Mouse (Mus musculus) ES-Bruce4 (cell line): ENCODE measurements around the gene Cd44. TPM values are rescaled to one million over a fixed set of nuclear protein-coding genes. Genes with fewer than 3 reads are reported as not detected.

Experiments
- H3K27ac ChIP-seq: 2 replicates; pipeline ENCODE4 v1.5.1; 2012; ENCODE audit warnings: low read length, inconsistent platforms; ENCODE audit not compliant: insufficient read depth
- H3K27me3 ChIP-seq: 2 replicates; pipeline ENCODE4 v1.6.1; 2012; ENCODE audit warnings: mild to moderate bottlenecking, low read length, inconsistent platforms; ENCODE audit not compliant: control insufficient read depth, poor library complexity, insufficient read depth, severe bottlenecking
- H3K36me3 ChIP-seq: 2 replicates; pipeline ENCODE4 v1.6.1; 2012; ENCODE audit warnings: inconsistent platforms, mild to moderate bottlenecking, low read length, moderate library complexity; ENCODE audit not compliant: control insufficient read depth, poor library complexity, insufficient read depth, severe bottlenecking
- H3K4me1 ChIP-seq: one replicate; pipeline ENCODE4 v1.8.1; 2011; ENCODE audit warnings: low read length; ENCODE audit not compliant: control insufficient read depth, insufficient read depth
- H3K4me3 ChIP-seq: 2 replicates; pipeline ENCODE4 v1.5.1; 2011; ENCODE audit warnings: low read depth, mild to moderate bottlenecking, low read length
- H3K9ac ChIP-seq: 2 replicates; pipeline ENCODE4 v1.6.1; 2012; ENCODE audit warnings: low read depth, mild to moderate bottlenecking, inconsistent platforms; ENCODE audit not compliant: poor library complexity, severe bottlenecking
- H3K9me3 ChIP-seq: replicated peaks from 2 replicates; pipeline ENCODE4 v1.6.1; 2012; ENCODE audit warnings: mild to moderate bottlenecking, low read length, inconsistent platforms; ENCODE audit not compliant: control insufficient read depth, poor library complexity, insufficient read depth, severe bottlenecking
- CTCF ChIP-seq: IDR thresholded peaks from one replicate; pipeline ENCODE4 v1.8.1; 2011; ENCODE audit warnings: low read depth, low read length
- EP300 ChIP-seq: IDR thresholded peaks from 2 replicates; pipeline ENCODE4 v1.6.1; 2011; ENCODE audit warnings: low read depth, low read length; ENCODE audit not compliant: insufficient read depth
- POLR2A ChIP-seq: IDR thresholded peaks from one replicate; pipeline ENCODE4 v1.8.1; 2011; ENCODE audit warnings: low read length; ENCODE audit not compliant: insufficient read depth
- polyA plus RNA-seq: library from polyadenylated mRNA; stranded (reverse); fragments of >200 nt; gene quantifications from 2 replicates; pipeline ENCODE4 v1.2.4, GENCODE M21; 2011; ENCODE audit warnings: low read depth; ENCODE audit not compliant: missing spikeins, insufficient read depth, insufficient read length

The Cd44 gene
- polyA plus RNA-seq, 1 experiment = 6.6 TPM

DNA sequence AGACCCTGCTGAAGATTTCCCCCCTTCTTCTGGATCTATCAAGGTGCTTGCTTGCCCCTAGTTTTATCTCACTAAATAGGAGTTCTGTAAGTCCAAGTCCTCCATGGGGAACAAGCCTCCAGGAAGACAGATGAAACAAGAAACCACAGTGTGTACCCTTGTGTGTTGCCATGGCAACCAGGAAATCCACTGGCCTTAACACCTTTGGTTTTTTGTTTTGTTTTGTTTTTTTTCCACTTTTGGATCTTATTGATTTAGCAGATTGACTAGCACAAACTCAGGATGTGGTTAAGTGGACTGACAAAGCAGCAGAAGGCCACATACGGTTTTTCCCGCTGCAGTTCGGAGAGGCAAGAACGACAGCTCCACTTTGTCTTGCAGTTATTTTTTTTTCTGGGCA is 27.6 kb downstream of the Cd44 start:
- Histone ChIP-seq H3K4me3 (no peak overlapping the region), H3K36me3 (no peaks in the 10 kb centered on the region), H3K4me1 (no peaks in the 10 kb centered on the region), H3K9me3 (no peaks in the 10 kb centered on the region), H3K27ac (no peak overlapping the region), H3K27me3 (no peaks in the 10 kb centered on the region), H3K9ac (no peak overlapping the region)
- TF ChIP-seq EP300 (no peak), CTCF (no peak), POLR2A (no peak)

- H3K27ac ChIP-seq = no peak overlapping the region
- TF ChIP-seq POLR2A = no peak
- no peak for TF ChIP-seq EP300
- no peak for TF ChIP-seq CTCF
Measured at GRCm38 (mm10) chr2:102873194-102873593, 28.3 kb downstream of the Cd44 start.

GRCm38 (mm10) chr2:102872436-102872835 is 29.0 kb downstream of the Cd44 start:
- Histone ChIP-seq H3K4me3 (no peak overlapping the region), H3K36me3 (no peaks in the 10 kb centered on the region), H3K9me3 (no peaks in the 10 kb centered on the region), H3K9ac (no peak overlapping the region), H3K4me1 (no peaks in the 10 kb centered on the region), H3K27ac (no peak overlapping the region), H3K27me3 (no peaks in the 10 kb centered on the region)
- TF ChIP-seq POLR2A (no peak), CTCF (no peak)

More at GRCm38 (mm10) chr2:102873194-102873593, 28.3 kb downstream of the Cd44 start:
- Histone ChIP-seq H3K36me3 (no peaks in the 10 kb centered on the region), H3K4me1 (no peaks in the 10 kb centered on the region), H3K4me3 (no peak overlapping the region), H3K9me3 (no peaks in the 10 kb centered on the region), H3K9ac (no peak overlapping the region), H3K27me3 (no peaks in the 10 kb centered on the region)

GRCm38 (mm10) chr2:102868444-102868843 is 33.0 kb downstream of the Cd44 start:
- TF ChIP-seq POLR2A = no peak
- no peak for TF ChIP-seq CTCF
- TF ChIP-seq EP300 = no peak
- Histone ChIP-seq H3K36me3 (no peaks in the 10 kb centered on the region), H3K9me3 (no peaks in the 10 kb centered on the region), H3K4me3 (no peak overlapping the region), H3K4me1 (no peaks in the 10 kb centered on the region), H3K27ac (no peak overlapping the region), H3K27me3 (no peaks in the 10 kb centered on the region), H3K9ac (no peak overlapping the region)

DNA sequence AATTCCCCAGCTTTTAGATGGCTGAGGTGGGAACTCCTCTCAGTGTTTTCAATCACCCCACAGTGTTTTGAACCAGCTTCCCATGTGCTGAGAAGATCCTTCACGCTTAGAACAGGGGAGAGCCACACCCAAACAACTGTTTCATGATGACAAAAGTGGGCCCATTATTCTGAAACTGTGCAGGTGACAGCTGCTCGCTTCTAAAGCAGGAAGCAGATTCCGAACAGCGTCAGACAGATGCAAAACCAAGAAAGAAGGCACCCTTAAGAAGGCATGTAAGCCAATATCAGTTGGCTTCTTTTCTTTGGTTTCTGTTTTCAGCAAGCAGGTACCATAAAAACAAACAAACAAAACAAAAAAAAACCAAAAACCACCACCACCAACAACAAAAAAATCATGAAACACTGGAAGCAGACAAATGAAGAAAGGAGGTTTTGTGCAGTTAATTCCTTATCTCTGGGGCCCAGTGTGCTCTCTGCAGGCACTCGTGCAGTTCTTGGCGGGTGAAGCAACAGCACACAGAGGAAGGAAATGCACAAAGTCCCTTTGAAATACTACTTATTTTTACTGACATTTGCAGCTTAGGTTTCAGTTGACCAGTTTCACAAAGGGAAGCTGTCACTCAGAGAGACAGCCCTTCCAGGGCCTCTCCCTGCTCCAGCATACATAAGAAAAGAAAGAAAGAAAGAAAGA is 33.9 kb downstream of the Cd44 start:
- no peak overlapping the region for H3K27ac ChIP-seq

DNA sequence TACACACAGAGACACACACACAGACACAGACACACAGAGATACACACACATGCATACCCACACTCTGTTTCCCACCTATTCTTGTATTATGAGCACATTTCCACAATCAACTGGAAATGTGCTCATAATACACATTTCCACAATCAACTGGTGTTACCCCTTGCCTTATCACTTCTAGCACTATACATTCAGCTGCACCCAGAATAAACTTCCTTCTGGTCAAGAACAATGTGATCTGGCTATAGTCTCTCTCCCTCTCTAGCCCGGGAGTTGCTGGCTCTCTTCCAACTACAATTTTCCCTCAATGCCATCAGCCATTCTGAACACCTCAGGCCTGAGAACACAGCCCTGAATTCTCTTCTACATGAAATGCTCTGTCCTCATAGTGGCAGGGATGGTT is 34.9 kb downstream of the Cd44 start:
- Histone ChIP-seq H3K4me3 (no peak overlapping the region), H3K36me3 (no peaks in the 10 kb centered on the region), H3K9me3 (no peaks in the 10 kb centered on the region), H3K27ac (no peak overlapping the region), H3K9ac (no peak overlapping the region), H3K4me1 (no peaks in the 10 kb centered on the region), H3K27me3 (no peaks in the 10 kb centered on the region)
- TF ChIP-seq CTCF = no peak

More for the DNA sequence above, 33.9 kb downstream of the Cd44 start:
- no peaks in the 10 kb centered on the region for H3K36me3 ChIP-seq
- H3K4me1 ChIP-seq = no peaks in the 10 kb centered on the region
- TF ChIP-seq CTCF (no peak), POLR2A (no peak), EP300 (no peak)
- no peak overlapping the region for H3K4me3 ChIP-seq
- no peak overlapping the region for H3K9ac ChIP-seq
- no peaks in the 10 kb centered on the region for H3K27me3 ChIP-seq
- H3K9me3 ChIP-seq = no peaks in the 10 kb centered on the region
